Mouse (Mus musculus) ovary, adult 2 months (tissue): ENCODE results near the gene Tfap4. TPM values are rescaled to one million over a fixed set of nuclear protein-coding genes. Genes with fewer than 3 reads are reported as not detected.

Source experiments
- polyA plus RNA-seq: library from polyadenylated mRNA; depleted of rRNA; stranded (reverse); fragments of >200 nt; gene quantifications from 2 replicates; pipeline ENCODE4 v1.2.3, GENCODE M21; 2012; rRNA removed

The Tfap4 gene
- polyA plus RNA-seq = 14.9 and 18.1 TPM in 2 replicates

GRCm38 (mm10) chr16:4559715-4560144 is at the start of gene Tfap4:
TSS of gene Tfap4 (minus strand) at chr16:4559854.

GRCm38 (mm10) chr16:4593971-4594813 is 34.5 kb upstream of the Tfap4 start, which contains the start of gene Glis2:
TSS of gene Glis2 (plus strand) at chr16:4594713.

GRCm38 (mm10) chr16:4541501-4542198 is 18.0 kb downstream of the Tfap4 start, which contains the start of gene Srl:
TSS of gene Srl (minus strand) at chr16:4541816.

Other genes starting within 250 kb of the Tfap4 start
- 39.9 and 42.7 TPM in 2 replicates for gene Adcy9, start 139.4 kb downstream of the Tfap4 start, polyA plus RNA-seq
- gene Srl, start 18.0 kb downstream of the Tfap4 start, polyA plus RNA-seq = 2.6 and 4.2 TPM in 2 replicates
- gene Glis2, start 34.9 kb upstream of the Tfap4 start, polyA plus RNA-seq = 72.8 and 88.6 TPM in 2 replicates
- 19.3 and 23.3 TPM in 2 replicates for gene Pam16, start 65.1 kb upstream of the Tfap4 start, polyA plus RNA-seq
- gene Vasn, start 80.1 kb upstream of the Tfap4 start, polyA plus RNA-seq = 98.8 and 101 TPM in 2 replicates
- gene Dnaja3, start 80.1 kb upstream of the Tfap4 start, polyA plus RNA-seq = 21.3 and 24.1 TPM in 2 replicates
- gene Coro7, start 119.9 kb upstream of the Tfap4 start, polyA plus RNA-seq = 56.4 and 67.0 TPM in 2 replicates
- 11.6 and 17.5 TPM in 2 replicates for gene Nmral1, start 159.5 kb upstream of the Tfap4 start, polyA plus RNA-seq
- 23.8 and 26.3 TPM in 2 replicates for gene Hmox2, start 166.5 kb upstream of the Tfap4 start, polyA plus RNA-seq
- 174 and 176 TPM in 2 replicates for gene Cdip1, start 230.4 kb upstream of the Tfap4 start, polyA plus RNA-seq